Mouse (Mus musculus) thymus, adult 2 months (tissue): ENCODE results near the gene Gypa. TPM values are rescaled to one million over a fixed set of nuclear protein-coding genes. Genes with fewer than 3 reads are reported as not detected.

Source experiments
- DNase-seq: peaks from one replicate; pipeline ENCODE4 v3.0.0; 2021
- H3K27ac ChIP-seq: fragments of 200-500 bp; 2 replicates; pipeline ENCODE4 v1.5.1; 2012; ENCODE audit warnings: low read length, control low read depth; ENCODE audit not compliant: control insufficient read depth, insufficient read depth
- H3K27me3 ChIP-seq: fragments of 200-500 bp; 2 replicates; pipeline ENCODE4 v1.6.1; 2012; ENCODE audit warnings: mild to moderate bottlenecking, low read length, moderate library complexity, mixed read lengths; ENCODE audit not compliant: control insufficient read depth, insufficient read depth
- H3K36me3 ChIP-seq: fragments of 200-500 bp; 2 replicates; pipeline ENCODE4 v1.6.1; 2012; ENCODE audit warnings: mild to moderate bottlenecking, low read length, moderate library complexity; ENCODE audit not compliant: control insufficient read depth, insufficient read depth
- H3K4me1 ChIP-seq: fragments of 200-500 bp; replicated peaks from 2 replicates; pipeline ENCODE4 v1.6.1; 2012; ENCODE audit warnings: low read length; ENCODE audit not compliant: control insufficient read depth, insufficient read depth
- H3K4me3 ChIP-seq: fragments of 200-500 bp; 2 replicates; pipeline ENCODE4 v1.5.1; 2012; ENCODE audit warnings: mild to moderate bottlenecking, low read length, control low read depth, moderate library complexity; ENCODE audit not compliant: control insufficient read depth, insufficient read depth
- CTCF ChIP-seq: fragments of 200-500 bp; IDR thresholded peaks from 2 replicates; pipeline ENCODE4 v1.5.1; 2012; ENCODE audit warnings: mild to moderate bottlenecking, control low read depth, low read length, moderate library complexity, borderline replicate concordance; ENCODE audit not compliant: control insufficient read depth, poor library complexity, insufficient read depth; ENCODE audit errors: extremely low read depth
- POLR2A ChIP-seq: fragments of 200-500 bp; IDR thresholded peaks from 2 replicates; pipeline ENCODE4 v1.6.1; 2012; ENCODE audit warnings: mild to moderate bottlenecking, low read length, control low read depth, moderate library complexity; ENCODE audit not compliant: control insufficient read depth, poor library complexity, insufficient read depth; ENCODE audit errors: extremely low read depth
- WGBS: fragments of 180-500 bp; shearing (Covaris S2); methylation state at CpG from one replicate; pipeline ENCODE4 v1.1.7; 2018; 5-methylcytosine and 5-hydroxymethylcytosine counted together
- polyA plus RNA-seq: library from polyadenylated mRNA; depleted of rRNA; stranded (reverse); fragments of >200 nt; gene quantifications from 2 replicates; pipeline ENCODE4 v1.2.3, GENCODE M21; 2012; rRNA removed

Gene Gypa
- polyA plus RNA-seq, 1 experiment, result 0.11 TPM

- DNase-seq, result no peak
- TF ChIP-seq POLR2A (no peak), CTCF (no peak)
- Histone ChIP-seq H3K4me3 (no peak overlapping the region), H3K27ac (no peak overlapping the region), H3K4me1 (no peaks in the 10 kb centered on the region), H3K36me3 (no peaks in the 10 kb centered on the region), H3K27me3 (no peaks in the 10 kb centered on the region)
- 92% methylated on average over 3 of the region's 3 CpGs for WGBS
These were observed 48.3 kb downstream of the Gypa start for GRCm38 (mm10) chr8:80541836-80542235.

GRCm38 (mm10) chr8:80550436-80550835 lies 56.9 kb downstream of the Gypa start:
- H3K27me3 ChIP-seq, result no peaks in the 10 kb centered on the region
- H3K36me3 ChIP-seq, result no peaks in the 10 kb centered on the region
- no peak for TF ChIP-seq CTCF
- no peak for TF ChIP-seq POLR2A
- no peak overlapping the region for H3K27ac ChIP-seq
- no peak overlapping the region for H3K4me3 ChIP-seq
- no peaks in the 10 kb centered on the region for H3K4me1 ChIP-seq
- no peak for DNase-seq

GRCm38 (mm10) chr8:80551303-80551702 lies 57.7 kb downstream of the Gypa start:
- 85% methylated on average over 3 of the region's 3 CpGs for WGBS
- no peak for TF ChIP-seq CTCF
- TF ChIP-seq POLR2A, result no peak
- DNase-seq, result no peak
- H3K36me3 ChIP-seq, result no peaks in the 10 kb centered on the region
- no peak overlapping the region for H3K27ac ChIP-seq
- no peak overlapping the region for H3K4me3 ChIP-seq
- no peaks in the 10 kb centered on the region for H3K27me3 ChIP-seq
- H3K4me1 ChIP-seq, result no peaks in the 10 kb centered on the region

- Histone ChIP-seq H3K36me3 (no peaks in the 10 kb centered on the region), H3K4me3 (no peak overlapping the region), H3K27me3 (no peaks in the 10 kb centered on the region), H3K27ac (no peak overlapping the region), H3K4me1 (no peaks in the 10 kb centered on the region)
- no peak for DNase-seq
- 98% methylated on average over 2 of the region's 2 CpGs for WGBS
- no peak for TF ChIP-seq POLR2A
- TF ChIP-seq CTCF, result no peak
These were observed 61.4 kb downstream of the Gypa start for GRCm38 (mm10) chr8:80554991-80555390.

Other genes with a start within 250 kb of the Gypa start
- gene Frem3, start 117.3 kb downstream of the Gypa start, polyA plus RNA-seq, result 0.01 and 0.03 TPM in 2 replicates
- 14.9 and 29.3 TPM in 2 replicates for gene Smarca5, start 245.7 kb downstream of the Gypa start, polyA plus RNA-seq